9 mouse cellular contexts compared by ENCODE assay signal in genomic region chr2:75152477-75152990, GRCm38 (mm10).
DNase-seq lines count a peak whose midpoint lies in the region; ATAC-seq and TF ChIP-seq lines count a peak whose summit lies in the region.
"Had no signal": no experiment of that assay in that cellular context is flagged by ENCODE, and none has a peak within 500 bp of the region (broad histone marks: within the 10 kb centered on the region; RNA-seq: fewer than 3 reads in every experiment).

No protein-coding gene starts in this region.

- no peaks in the 10 kb centered on the region for H3K79me2 ChIP-seq in heart, adult 2 months (replicated peaks; ENCODE audit: control insufficient read depth, insufficient read depth, low read length)

- no peak overlapping the region for H3K4me3 ChIP-seq in heart, adult 2 months
- no peak overlapping the region for H3K4me3 ChIP-seq in midbrain, postnatal 0 days (ENCODE audit: low read depth, low read length)
- H3K4me3 ChIP-seq: limb, embryonic 13.5 days had no signal

- TF ChIP-seq POLR2A in heart, adult 2 months (IDR thresholded peaks at IDR 0.05; ENCODE audit: insufficient read depth, low read depth, low read length) = no peak

- 42% methylated on average over 6 of the region's 6 CpGs for WGBS in heart, adult 2 months
- WGBS in midbrain, postnatal 0 days = 35% methylated on average over 6 of the region's 6 CpGs

- no peak overlapping the region for H3K27ac ChIP-seq in heart, adult 2 months
- H3K27ac ChIP-seq in midbrain, postnatal 0 days (ENCODE audit: low read depth, low read length) = no peak overlapping the region
- H3K27ac ChIP-seq: limb, embryonic 13.5 days had no signal

- intact Hi-C loops in heart, adult 2 months (cut with DNase I) = loop anchor here (1.0 to 5.0 kb wide), 4 partner anchors 70 to 450 kb away; no protein-coding TSS in a partner anchor
- intact Hi-C loops in heart, postnatal 25 days (cut with DNase I) = loop anchor here (5.0 kb wide), 1 partner anchor 160 kb away; no protein-coding TSS in a partner anchor

- 0 out of 2 replicates have a peak, but pooled peaks cover 1% of the 10 kb centered on the region for H3K27me3 ChIP-seq in heart, adult 2 months (ENCODE audit: control insufficient read depth, insufficient read depth, low read length)
- H3K27me3 ChIP-seq in midbrain, postnatal 0 days (ENCODE audit: insufficient read depth, low read length) = no peaks in the 10 kb centered on the region

- H3K4me2 ChIP-seq in midbrain, postnatal 0 days (ENCODE audit: low read depth, low read length, poor library complexity, severe bottlenecking) = no peak overlapping the region
- H3K4me2 ChIP-seq: limb, embryonic 13.5 days had no signal

- ATAC-seq in midbrain, postnatal 0 days (ENCODE audit: low FRiP score) = no peak
- no peak for ATAC-seq in erythroblast, adult 5-6 weeks (replicated peaks; ENCODE audit: low FRiP score, poor library complexity, severe bottlenecking)

- H3K36me3 ChIP-seq in heart, adult 2 months (ENCODE audit: control insufficient read depth, insufficient read depth, low read length) = no peaks in the 10 kb centered on the region
- H3K36me3 ChIP-seq in midbrain, postnatal 0 days (ENCODE audit: insufficient read depth, low read length) = no peaks in the 10 kb centered on the region
- H3K36me3 ChIP-seq: limb, embryonic 13.5 days had no signal

- H3K9me3 ChIP-seq in midbrain, postnatal 0 days (ENCODE audit: low read length) = no peaks in the 10 kb centered on the region
- H3K9me3 ChIP-seq: limb, embryonic 13.5 days had no signal

- no peak for DNase-seq in heart, adult 2 months
- DNase-seq in heart, postnatal 25 days (ENCODE audit: low spot score) = no peak
- DNase-seq in urinary bladder, postnatal 25 days (ENCODE audit: low spot score) = peak; percentile 18
- no peak for DNase-seq in urinary bladder, postnatal 36 days (ENCODE audit: low spot score in 2 of 2)
- peak; percentile 62 for DNase-seq in embryo, embryonic 9.5 days (ENCODE audit: extremely low spot score)
- peak; percentile 29 for DNase-seq in midbrain, postnatal 0 days (ENCODE audit: low spot score)
- DNase-seq in frontal cortex, postnatal 36 days (ENCODE audit: low spot score in 2 of 2) = no peak

- no peak for TF ChIP-seq EP300 in heart, adult 2 months (IDR thresholded peaks at IDR 0.05; ENCODE audit: insufficient read depth, low read depth, low read length)

- peak; percentile 78 for TF ChIP-seq CTCF in heart, adult 2 months (IDR thresholded peaks at IDR 0.05)
- TF ChIP-seq CTCF in midbrain, postnatal 0 days (IDR thresholded peaks at IDR 0.05) = peak; percentile 68

- H3K9ac ChIP-seq in heart, adult 2 months (ENCODE audit: low read depth, low read length) = no peak overlapping the region
- no peak overlapping the region for H3K9ac ChIP-seq in midbrain, postnatal 0 days (replicated peaks; ENCODE audit: low read length, poor library complexity, severe bottlenecking)
- H3K9ac ChIP-seq: limb, embryonic 13.5 days had no signal

- H3K4me1 ChIP-seq in heart, adult 2 months (ENCODE audit: control insufficient read depth, insufficient read depth, low read length) = peaks cover 5% of the 10 kb centered on the region
- no peaks in the 10 kb centered on the region for H3K4me1 ChIP-seq in midbrain, postnatal 0 days (ENCODE audit: insufficient read depth, low read length)

Comparison
In these comparisons a context has a peak if more than half of its experiments do, and no peak if none do; other contexts are left out.
1. DNase-seq: peak in urinary bladder, postnatal 25 days (single experiment), embryo, embryonic 9.5 days (single experiment) and midbrain, postnatal 0 days (single experiment); none in heart, adult 2 months (0 of 2), heart, postnatal 25 days (single experiment), urinary bladder, postnatal 36 days (0 of 2) and frontal cortex, postnatal 36 days (0 of 2).